Mouse (Mus musculus) cerebellum, adult 2 months (tissue): ENCODE measurements around the gene Gmds.

Experiments used
- CTCF ChIP-seq: fragments of 200-500 bp; IDR thresholded peaks from 2 replicates; pipeline ENCODE4 v1.5.1; 2011; ENCODE audit warnings: low read depth, mild to moderate bottlenecking, control low read depth, low read length, moderate library complexity, borderline replicate concordance; ENCODE audit not compliant: insufficient read depth
- POLR2A ChIP-seq: fragments of 200-500 bp; IDR thresholded peaks from 2 replicates; pipeline ENCODE4 v1.6.1; 2011; ENCODE audit warnings: low read length, control low read depth, borderline replicate concordance; ENCODE audit not compliant: insufficient read depth

DNA sequence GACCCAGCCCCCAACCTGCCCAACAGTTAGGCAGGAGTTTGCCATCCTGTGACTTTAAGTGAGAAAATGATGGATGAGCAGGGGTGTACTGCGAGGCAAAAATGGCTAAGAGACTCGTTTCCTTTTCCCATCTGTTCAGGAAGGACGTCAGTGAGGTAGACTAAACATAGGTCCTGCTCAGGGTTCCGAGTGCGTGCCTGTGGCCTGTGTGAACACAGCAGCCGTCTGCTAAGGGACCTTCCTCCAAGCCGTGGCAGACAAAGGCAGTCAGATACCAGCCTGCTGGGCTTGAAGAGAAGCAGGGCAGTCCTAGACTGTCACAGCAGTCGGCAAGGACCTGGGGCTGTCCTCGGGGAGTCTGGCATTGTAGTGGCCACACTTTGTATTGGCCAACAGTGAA lies 540.5 kb downstream of the Gmds start:
- TF ChIP-seq CTCF (no peak), POLR2A (no peak)
